Comparison of ENCODE assay signal across 1 mouse cellular context in the genomic region with DNA sequence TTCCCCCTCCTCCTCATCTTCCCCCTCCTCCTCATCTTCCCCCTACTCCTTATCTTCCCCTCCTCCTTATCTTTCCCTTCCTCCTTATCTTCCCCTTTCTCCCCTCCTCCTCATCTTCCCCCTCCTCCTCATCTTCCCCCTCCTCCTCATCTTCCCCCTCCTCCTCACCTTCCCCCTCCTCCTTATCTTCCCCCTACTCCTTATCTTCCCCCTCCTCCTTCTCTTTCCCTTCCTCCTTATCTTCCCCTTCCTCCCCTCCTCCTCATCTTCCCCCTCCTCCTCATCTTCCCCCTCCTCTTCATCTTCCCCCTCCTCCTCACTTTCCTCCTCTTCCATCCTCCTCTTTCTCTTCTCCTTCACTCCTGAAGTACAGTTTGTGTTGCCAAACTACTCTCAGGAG.
TF ChIP-seq lines count a peak whose summit lies in the region.

No protein-coding gene starts in this region.

TF ChIP-seq in MEL, 35 proteins besides CTCF, POLR2A, EP300 and RAD21 (continued from another document):
- TF ChIP-seq SMC3 (IDR thresholded peaks at IDR 0.05; ENCODE audit: low read depth, low read length): no peak
- no peak for TF ChIP-seq TAL1 (IDR thresholded peaks at IDR 0.05; ENCODE audit: low read length)
- no peak for TF ChIP-seq ZMIZ1 (IDR thresholded peaks at IDR 0.05; ENCODE audit: low read depth, low read length)
- TF ChIP-seq NELFE (IDR thresholded peaks at IDR 0.05; ENCODE audit: low read depth, low read length): no peak
- TF ChIP-seq HCFC1 (IDR thresholded peaks at IDR 0.05; ENCODE audit: low read depth, low read length): no peak
- TF ChIP-seq USF1 (IDR thresholded peaks at IDR 0.05; ENCODE audit: low read depth, low read length): no peak
- TF ChIP-seq GABPA (IDR thresholded peaks at IDR 0.05; ENCODE audit: low read depth, low read length): no peak
- no peak for TF ChIP-seq BHLHE40 (IDR thresholded peaks at IDR 0.05; ENCODE audit: borderline replicate concordance, low read depth, low read length)
- TF ChIP-seq TCF12 (IDR thresholded peaks at IDR 0.05; ENCODE audit: low read depth, low read length): peak; percentile 65; the same call in 1 of the 2 replicates
